11 mouse cellular contexts compared by ENCODE assay signal in genomic region chr15:83965126-83965525, GRCm38 (mm10).
"Had no signal": no experiment of that assay in that cellular context is flagged by ENCODE, and none has a peak within 500 bp of the region (broad histone marks: within the 10 kb centered on the region; RNA-seq: fewer than 3 reads in every experiment).

No protein-coding gene starts in this region.

- H3K27me3 ChIP-seq: liver, embryonic 15.5 days; neural tube, embryonic 12.5 days had no signal

- H3K4me1 ChIP-seq: liver, embryonic 15.5 days; neural tube, embryonic 12.5 days had no signal

- H3K27ac ChIP-seq: limb, embryonic 13.5 days; liver, embryonic 15.5 days; neural tube, embryonic 12.5 days; stomach, postnatal 0 days had no signal

- H3K9ac ChIP-seq: limb, embryonic 13.5 days; liver, embryonic 15.5 days; neural tube, embryonic 12.5 days had no signal

- H3K9me3 ChIP-seq: limb, embryonic 13.5 days; liver, embryonic 15.5 days; neural tube, embryonic 12.5 days had no signal

- DNase-seq: kidney, postnatal 14 days; lung, adult 2 months; lung, postnatal 36 days; midbrain, embryonic 14.5 days; thymus, postnatal 4 days had no signal

- H3K36me3 ChIP-seq: limb, embryonic 13.5 days; liver, embryonic 15.5 days; neural tube, embryonic 12.5 days had no signal

- ATAC-seq: lung, postnatal 0 days had no signal

- H3K4me2 ChIP-seq: limb, embryonic 13.5 days; liver, embryonic 11.5 days; liver, embryonic 15.5 days; neural tube, embryonic 12.5 days had no signal

- H3K4me3 ChIP-seq: limb, embryonic 13.5 days; liver, embryonic 15.5 days; neural tube, embryonic 12.5 days had no signal
